Mouse (Mus musculus): ENCODE results near the gene Smc6. TPM values are rescaled to one million over a fixed set of nuclear protein-coding genes. Genes with fewer than 3 reads are reported as not detected.

The Smc6 gene
- polyA plus RNA-seq (2021; fragmentation: Nextera tagmentation): 42.6 and 46.2 TPM in 2 replicates
- long read RNA-seq, experiment 1, partial matches to known transcripts: 56 of 64 reads
- long read RNA-seq, experiment 1, other reads (novel, unspliced or antisense): 8 of 64 reads
- long read RNA-seq, experiment 2, full-length matches to known transcripts: 35 of 120 reads
- long read RNA-seq, experiment 2, partial matches to known transcripts: 74 of 120 reads
- long read RNA-seq, experiment 2, other reads (novel, unspliced or antisense): 11 of 120 reads

DNA sequence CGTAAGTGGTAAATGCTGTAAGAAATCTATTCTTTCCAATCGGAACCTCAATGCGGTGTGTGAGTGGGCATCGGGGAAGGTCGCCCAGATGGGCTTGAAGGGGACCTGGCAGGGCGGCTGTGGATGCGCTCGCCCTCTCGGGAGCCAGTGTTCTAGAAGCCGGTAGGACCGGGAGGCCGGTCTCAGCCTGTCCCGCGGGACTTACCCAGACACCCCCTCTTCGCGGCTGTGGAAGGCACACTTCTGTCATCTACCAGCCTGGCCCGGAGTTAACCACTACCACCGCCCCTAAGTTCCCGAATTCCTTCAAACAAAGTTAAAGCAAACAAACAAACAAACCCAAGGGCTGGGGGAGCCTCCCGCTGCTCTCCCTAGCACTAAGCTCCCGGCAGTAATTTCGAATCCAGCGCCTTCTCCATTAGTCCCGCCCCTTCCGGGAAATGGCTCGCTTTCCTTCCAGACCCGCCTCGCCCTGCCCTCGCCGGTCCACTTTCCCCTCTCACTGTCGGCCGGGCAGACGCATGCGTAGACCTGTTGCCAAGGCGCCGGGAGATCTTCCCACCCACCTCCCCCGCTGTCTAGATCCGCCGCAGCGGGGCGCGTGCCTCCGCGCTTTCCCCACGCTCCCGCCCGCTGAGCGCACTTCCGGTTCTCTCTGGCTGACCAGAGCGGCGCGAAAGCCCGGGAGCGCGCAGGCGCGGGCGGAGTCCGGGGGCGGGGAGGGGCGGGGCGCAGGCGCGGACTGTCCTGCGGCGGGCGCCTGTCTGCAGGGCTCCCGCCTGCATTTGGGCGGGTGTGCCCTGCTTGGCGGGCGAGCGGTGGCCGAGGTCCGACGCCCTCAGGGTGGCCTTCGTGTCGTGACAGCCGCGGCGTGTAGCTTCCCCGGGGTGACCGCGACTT, at the start of gene Smc6, which contains the start of gene Gen1:
Gene Smc6, plus strand, starts transcription at position 505 of the 900 bp plus-strand sequence.
Gene Gen1, minus strand, starts transcription at position 420 of the 900 bp plus-strand sequence.

Small RNAs within 50 kb of the gene (microRNA-seq; reads per million reads assigned to microRNA genes)
- not detected for gene Mir7675

Other genes starting within 250 kb of the Smc6 start
- 8.6 and 8.8 TPM in 2 replicates for gene Kcns3, start 114.8 kb upstream of the Smc6 start, polyA plus RNA-seq (2021; fragmentation: Nextera tagmentation)
- not detected in 2 replicates for gene Msgn1, start 56.9 kb upstream of the Smc6 start, polyA plus RNA-seq (2021; fragmentation: Nextera tagmentation)
- 0.10 and 0.19 TPM in 2 replicates for gene Gen1, start 85 bp upstream of the Smc6 start, polyA plus RNA-seq (2021; fragmentation: Nextera tagmentation)
- 194 and 232 TPM in 2 replicates for gene Vsnl1, start 170.7 kb downstream of the Smc6 start, polyA plus RNA-seq (2021; fragmentation: Nextera tagmentation)
- gene Rad51ap2, start 190.2 kb downstream of the Smc6 start, polyA plus RNA-seq (2021; fragmentation: Nextera tagmentation): 0.49 and 0.50 TPM in 2 replicates

Measured in layer of hippocampus, adult 6 months (tissue).